Mouse (Mus musculus): ENCODE measurements around the gene Spata9.

The Spata9 gene

GRCm38 (mm10) chr13:75992169-75993028 lies 25.4 kb downstream of the Spata9 start:
- peak; percentile 52 for DNase-seq

DNA sequence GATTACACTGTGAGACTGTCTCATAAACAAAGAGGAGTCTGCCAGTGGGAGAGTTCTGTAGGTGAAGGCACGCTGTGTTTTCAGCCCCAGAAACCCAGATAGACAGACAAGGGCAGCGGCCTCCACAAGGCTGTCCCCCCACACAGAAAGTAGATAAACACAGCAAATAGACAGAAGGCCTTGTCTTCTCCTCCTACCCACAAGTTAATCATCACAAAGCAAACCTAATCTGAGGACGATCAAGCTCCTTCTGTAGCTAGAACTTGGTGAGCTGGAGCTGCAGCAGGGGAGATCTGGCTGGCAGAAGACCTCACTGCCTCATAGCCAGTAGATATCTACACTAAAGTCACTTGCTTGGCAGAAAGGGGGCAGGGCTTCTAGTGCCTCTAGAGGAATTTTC lies 36.3 kb downstream of the Spata9 start:
- no peak for DNase-seq

DNA sequence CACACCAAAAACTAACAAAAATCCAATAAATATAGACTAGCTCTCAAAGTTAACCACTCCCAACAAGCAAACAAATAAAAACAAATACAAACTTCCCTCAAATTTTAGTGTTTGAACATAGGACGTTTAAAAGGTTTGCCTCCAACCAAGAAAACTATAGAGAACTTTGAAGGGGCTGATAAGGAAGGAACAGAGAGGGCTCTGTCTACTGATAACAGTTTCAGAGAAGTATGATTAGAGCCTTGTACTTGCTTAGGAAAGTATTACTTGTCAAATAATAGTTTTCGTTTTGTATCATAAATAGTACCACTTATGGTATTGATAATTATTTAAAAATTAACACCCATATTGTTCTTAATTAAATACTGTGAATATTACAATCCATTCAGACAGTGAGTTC lies 47.6 kb downstream of the Spata9 start:
- no peak for DNase-seq

DNA sequence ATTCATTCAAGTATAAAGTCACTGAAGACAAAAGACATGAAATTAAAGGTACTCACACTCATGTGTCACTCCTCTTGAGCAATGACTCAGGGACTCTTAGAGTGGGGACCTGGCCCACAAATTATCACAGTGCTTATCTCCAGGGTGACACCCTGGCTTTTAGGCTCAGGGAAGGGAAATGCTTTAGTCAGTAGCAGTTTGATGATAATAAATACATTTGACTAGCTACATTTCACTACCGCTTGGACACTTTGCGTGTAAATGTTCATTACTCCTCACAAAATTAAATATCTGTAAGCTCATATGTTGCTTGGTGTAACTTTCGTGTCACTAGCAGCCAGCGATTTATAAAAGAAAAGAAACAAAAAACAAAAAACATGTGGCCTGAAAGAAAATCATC lies 50.5 kb downstream of the Spata9 start:
- DNase-seq, result no peak

DNA sequence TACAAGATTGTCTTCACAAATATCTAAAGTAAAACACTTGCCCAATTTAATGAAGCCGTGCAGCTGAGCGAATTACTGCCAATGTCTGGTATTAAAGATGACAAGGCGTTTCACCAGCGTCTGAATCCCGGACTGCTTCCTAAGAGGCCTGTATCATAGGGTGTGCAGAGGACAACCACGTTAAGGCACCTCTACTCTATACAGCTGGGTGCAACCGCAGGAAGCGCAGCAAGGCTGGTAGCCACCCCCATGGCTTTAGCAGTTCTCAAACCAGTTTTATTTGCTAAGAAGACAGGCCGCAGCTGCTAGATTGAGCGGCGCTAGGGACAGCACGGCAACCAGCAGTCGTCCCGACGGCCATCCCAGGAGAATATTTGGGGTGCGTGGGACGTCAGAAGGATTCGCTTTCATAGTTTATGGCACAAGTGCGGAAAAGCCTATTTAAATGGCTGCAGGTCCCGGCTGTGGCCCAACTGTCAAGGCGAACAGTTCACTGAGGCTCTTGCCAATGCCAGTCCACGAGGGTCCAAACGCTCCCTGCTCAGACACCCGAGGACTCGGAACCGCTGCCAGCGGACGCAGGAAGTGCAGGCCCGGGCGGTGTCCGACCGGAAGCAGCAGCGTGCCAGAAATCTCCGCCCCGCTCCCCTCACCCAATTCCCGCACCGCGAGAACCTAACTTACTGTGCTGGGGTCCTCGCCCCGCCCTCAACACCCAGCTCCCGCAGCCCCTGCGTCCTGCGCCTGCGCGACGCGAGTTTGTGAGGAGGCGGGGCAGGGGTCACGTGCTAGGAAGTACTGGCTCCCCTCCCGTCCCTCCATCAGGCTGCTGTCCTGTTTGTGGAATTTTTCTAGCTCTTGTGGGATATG lies 51.3 kb downstream of the Spata9 start, which contains the start of gene Rfesd:
Rfesd (minus strand) TSS at position 746 of the 870 bp plus-strand sequence.
- DNase-seq, result peak; percentile 98

DNA sequence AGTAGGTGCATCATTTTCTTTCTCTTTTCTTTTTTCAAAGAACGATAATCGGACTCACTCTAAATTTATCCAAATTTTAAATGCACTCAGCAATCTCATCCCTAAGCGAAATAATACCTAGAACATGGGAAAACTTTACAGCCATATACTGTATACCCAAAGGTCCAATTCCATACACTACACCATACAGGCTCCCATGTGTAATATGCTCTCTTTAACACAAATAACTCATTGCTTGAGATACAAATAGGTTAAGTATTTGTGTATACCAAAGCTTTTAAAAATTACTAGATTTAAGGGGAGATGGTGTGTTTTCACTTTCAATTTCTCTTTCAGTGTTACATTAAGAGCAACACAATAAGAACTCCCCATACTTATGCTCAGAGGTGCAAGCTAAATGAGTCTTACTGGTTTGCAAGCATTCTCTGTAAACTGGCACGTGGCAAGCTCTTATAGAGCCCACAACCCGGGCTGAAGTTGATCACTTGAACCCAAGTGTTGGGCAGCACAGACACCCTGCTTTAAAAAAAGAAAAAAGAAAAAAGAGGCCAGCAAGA lies 52.0 kb downstream of the Spata9 start:
- no peak for DNase-seq

- DNase-seq, result no peak
Measured at GRCm38 (mm10) chr13:76021782-76022181, 54.8 kb downstream of the Spata9 start.

DNA sequence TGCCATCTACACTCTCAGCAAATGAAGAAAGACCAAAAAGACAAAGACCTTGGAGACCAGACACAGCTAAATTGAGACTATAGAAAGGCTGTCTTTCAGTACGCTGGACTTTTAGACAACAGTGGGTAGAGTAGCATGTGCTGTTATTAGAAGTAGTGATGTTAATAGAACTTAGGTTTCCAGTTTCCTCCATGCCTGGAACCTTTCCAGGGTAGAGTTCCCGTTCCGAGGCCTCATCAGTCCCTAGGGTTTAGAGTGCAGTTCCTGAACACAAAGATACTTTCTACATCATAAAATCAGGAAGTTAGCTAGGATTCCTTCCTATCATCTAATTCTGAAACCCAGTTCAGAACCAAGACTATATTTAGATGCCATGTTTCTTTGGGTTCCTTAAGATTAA lies 57.6 kb downstream of the Spata9 start:
- DNase-seq, result no peak

- no peak for DNase-seq
Measured at GRCm38 (mm10) chr13:76042455-76042854, 75.5 kb downstream of the Spata9 start.

GRCm38 (mm10) chr13:76044971-76045370 lies 78.0 kb downstream of the Spata9 start:
- no peak for DNase-seq
